Mouse (Mus musculus) kidney, adult 2 months (tissue): ENCODE data around the gene Cog4.

Source experiments
- CTCF ChIP-seq: fragments of 200-500 bp; conservative IDR thresholded peaks from 2 replicates; pipeline ENCODE4 v1.5.1; 2011; ENCODE audit warnings: low read depth, mild to moderate bottlenecking, control low read depth, low read length, moderate library complexity, mixed read lengths; ENCODE audit not compliant: insufficient read depth, insufficient read length
- POLR2A ChIP-seq: fragments of 200-500 bp; IDR thresholded peaks from one replicate; pipeline ENCODE4 v1.6.1; 2011; ENCODE audit warnings: low read depth, low read length, control low read depth

DNA sequence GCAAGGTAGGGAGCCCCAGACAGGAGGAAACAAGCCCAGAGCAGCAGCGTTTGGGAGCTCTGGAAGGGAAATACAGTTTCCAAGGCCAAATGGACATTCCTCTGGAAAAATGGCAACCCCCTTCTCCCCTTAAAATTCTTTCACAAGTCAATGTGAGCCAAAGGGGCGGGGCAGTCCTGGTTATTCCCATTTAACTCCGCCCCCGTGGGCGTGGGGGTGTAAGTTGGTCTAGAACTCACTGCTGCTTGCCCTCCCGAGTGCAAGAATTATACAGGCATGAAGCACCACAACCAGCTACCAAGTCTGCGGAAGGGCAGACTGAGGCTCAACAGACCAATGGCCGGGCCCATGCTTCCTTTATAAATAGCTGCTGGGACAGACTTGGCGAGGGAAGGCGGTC lies 48.5 kb downstream of the Cog4 start:
- no peak for TF ChIP-seq CTCF
- no peak for TF ChIP-seq POLR2A
